Mouse (Mus musculus) urinary bladder, postnatal 14 days (tissue): ENCODE measurements around the gene Tas2r115.
"Not testable (repeated sequence)": the region's sequence is repeated elsewhere in the genome, so short reads cannot be mapped to it uniquely, and the experiment has no call there.

Source experiments
- DNase-seq: peaks from one replicate; pipeline ENCODE4 v3.0.0; 2021; ENCODE audit warnings: low spot score

The Tas2r115 gene

GRCm38 (mm10) chr6:132737935-132738334, at the start of gene Tas2r115:
Gene Tas2r115 (minus strand): TSS chr6:132738035.
- no peak for DNase-seq

DNA sequence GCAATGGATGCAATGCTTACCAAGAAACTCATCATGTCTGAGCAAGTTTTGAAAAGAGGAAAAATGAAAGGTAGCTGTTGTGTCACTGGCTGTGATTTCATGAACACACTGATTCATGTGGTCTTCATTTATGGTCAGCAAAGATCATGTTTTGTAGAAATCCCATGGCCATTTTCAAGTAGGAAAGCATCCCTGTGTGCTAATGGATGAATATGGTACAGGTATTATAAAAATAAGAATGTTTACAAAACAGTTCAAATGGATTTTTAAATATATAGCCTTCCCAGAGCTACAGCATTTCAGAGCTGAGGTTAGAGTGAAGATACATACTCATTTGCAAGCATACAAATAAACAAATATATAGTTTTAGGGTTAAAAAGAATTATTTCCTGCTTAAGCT, 40.2 kb upstream of the Tas2r115 start, which contains the start of gene Tas2r136:
Tas2r136 (minus strand) TSS at position 101 of the 400 bp plus-strand sequence.
- DNase-seq: no peak

GRCm38 (mm10) chr6:132761831-132762230, 24.0 kb upstream of the Tas2r115 start, which contains the start of gene Tas2r102:
Gene Tas2r102 (plus strand): TSS chr6:132762131.
- DNase-seq: no peak

DNA sequence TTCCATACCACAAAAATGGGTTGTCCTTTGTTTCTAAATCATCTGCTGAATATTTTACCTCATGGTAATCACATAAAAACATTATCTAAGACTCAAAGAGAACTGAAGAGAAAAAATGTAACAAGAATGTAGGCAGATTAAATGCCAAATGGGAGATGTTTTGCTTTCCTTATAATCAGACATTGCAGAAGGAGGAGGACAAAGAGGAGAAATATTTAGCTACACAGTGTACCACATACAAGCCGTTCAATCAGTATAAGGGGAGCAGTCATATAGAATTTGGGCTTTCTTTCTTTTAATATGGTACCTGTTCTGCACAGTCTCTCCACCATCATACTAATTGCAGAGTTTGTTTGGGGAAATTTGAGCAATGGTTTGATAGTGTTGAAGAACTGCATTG, 16.6 kb upstream of the Tas2r115 start, which contains the start of gene Tas2r124:
Tas2r124 (plus strand) TSS at position 301 of the 400 bp plus-strand sequence.
- DNase-seq: no peak

GRCm38 (mm10) chr6:132750206-132750605, 12.4 kb upstream of the Tas2r115 start:
- DNase-seq: no peak

GRCm38 (mm10) chr6:132711828-132712227, 26.0 kb downstream of the Tas2r115 start, which contains the start of gene Tas2r122:
Gene Tas2r122 (minus strand): TSS chr6:132711928.
- DNase-seq: no peak

- DNase-seq: no peak
Observed at GRCm38 (mm10) chr6:132700907-132701306, 36.9 kb downstream of the Tas2r115 start, which contains the start of gene Tas2r121. Gene Tas2r121 (minus strand): TSS chr6:132701007.

DNA sequence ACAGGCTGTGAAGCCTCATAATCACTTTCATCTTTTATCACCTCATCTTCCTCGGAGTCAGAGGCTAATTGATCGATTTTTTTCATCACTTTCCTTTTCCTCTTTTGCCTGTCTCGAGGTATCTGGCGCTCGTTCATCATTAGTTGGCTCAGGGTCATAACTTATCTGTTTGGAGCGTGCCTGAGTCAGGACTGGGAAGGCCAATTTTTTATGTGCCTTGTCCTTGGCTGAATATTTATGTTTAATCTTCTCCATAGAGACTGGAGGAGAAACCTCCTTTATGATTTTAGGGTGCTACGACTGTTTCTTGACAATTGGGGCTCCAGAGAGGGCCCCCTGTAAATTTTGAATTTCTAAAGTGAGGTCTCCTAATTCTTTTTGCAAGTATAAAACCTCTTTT, 46.2 kb downstream of the Tas2r115 start:
- not testable (repeated sequence) for DNase-seq
